Mouse (Mus musculus) natural killer cell, adult 2 months (primary cell): ENCODE measurements around the gene Hes7.

ENCODE experiments used
- DNase-seq, 2 experiments: peaks; one replicate each; pipeline ENCODE4 v3.0.0; 2022; ENCODE audit warnings: low spot score in 2 of 2

Hes7 gene

GRCm38 (mm10) chr11:69117737-69118695 lies 2.2 kb upstream of the Hes7 start:
- peak; percentile 57 to 60 for DNase-seq

- peak; percentile 88 to 90 for DNase-seq
These were observed 1.4 kb upstream of the Hes7 start for GRCm38 (mm10) chr11:69118765-69119164.

- DNase-seq, result no peak
These were observed 603 bp upstream of the Hes7 start for GRCm38 (mm10) chr11:69119446-69120155.

GRCm38 (mm10) chr11:69121001-69121740 lies 967 bp downstream of the Hes7 start:
- no peak for DNase-seq

- DNase-seq, result no peak
These were observed 1.6 kb downstream of the Hes7 start for GRCm38 (mm10) chr11:69121741-69122335.

- peak; percentile 85 to 91 for DNase-seq
These were observed 2.2 kb downstream of the Hes7 start, which contains the start of gene 9130213A22Rik for GRCm38 (mm10) chr11:69122336-69122951. Gene 9130213A22Rik, minus strand, starts transcription at chr11:69122589.

GRCm38 (mm10) chr11:69123056-69123692 lies 3.0 kb downstream of the Hes7 start:
- peak; percentile 89 to 90 for DNase-seq

- peak; percentile 73 to 82 for DNase-seq
These were observed 3.7 kb downstream of the Hes7 start for GRCm38 (mm10) chr11:69123693-69124497.

- peak; percentile 71 to 77 for DNase-seq
These were observed 4.3 kb downstream of the Hes7 start for GRCm38 (mm10) chr11:69124498-69124847.

GRCm38 (mm10) chr11:69125041-69125851 lies 5.0 kb downstream of the Hes7 start:
- DNase-seq, result peak; percentile 84 to 88

- no peak for DNase-seq
These were observed 5.5 kb downstream of the Hes7 start, which contains the start of gene Aloxe3 for GRCm38 (mm10) chr11:69125852-69125918. Gene Aloxe3, plus strand, starts transcription at chr11:69125896.

GRCm38 (mm10) chr11:69125919-69126705 lies 5.9 kb downstream of the Hes7 start:
- DNase-seq, result no peak

GRCm38 (mm10) chr11:69126706-69127095 lies 6.5 kb downstream of the Hes7 start:
- DNase-seq, result no peak

- DNase-seq, result no peak
These were observed 8.4 kb downstream of the Hes7 start for GRCm38 (mm10) chr11:69128426-69129122.

GRCm38 (mm10) chr11:69133566-69133922 lies 13.3 kb downstream of the Hes7 start:
- DNase-seq, result no peak

GRCm38 (mm10) chr11:69133923-69134621 lies 13.9 kb downstream of the Hes7 start:
- peak in 1 of 2 experiments; percentile 38 for DNase-seq

GRCm38 (mm10) chr11:69134622-69134968 lies 14.4 kb downstream of the Hes7 start:
- no peak for DNase-seq

GRCm38 (mm10) chr11:69135361-69135760 lies 15.2 kb downstream of the Hes7 start:
- no peak for DNase-seq
